Mouse (Mus musculus) megakaryocyte, embryonic 14.5 days (primary cell): Measurements from ENCODE around the gene Usp37.
A peak's percentile ranks its signal among the peaks of the same experiment; 100 is the strongest.

ENCODE experiments used
- FLI1 ChIP-seq: IDR thresholded peaks from 2 replicates; pipeline ENCODE4 v1.6.1; 2012; ENCODE audit warnings: low read length, inconsistent platforms, mixed read lengths
- GATA1 ChIP-seq: IDR thresholded peaks from 3 replicates; pipeline ENCODE4 v1.6.1; 2012; ENCODE audit warnings: mixed read lengths, low read length, inconsistent platforms, borderline replicate concordance

GRCm38 (mm10) chr1:74397268-74397918, 146.7 kb downstream of the Usp37 start:
- TF ChIP-seq GATA1 (no peak), FLI1 (0 out of 2 replicates have a peak, but pooled peaks have one; percentile 31)
